Mouse (Mus musculus) erythroid progenitor cell, adult 5-6 weeks (primary cell): Measurements from ENCODE around the gene Tab1. TPM values are rescaled to one million over a fixed set of nuclear protein-coding genes. Genes with fewer than 3 reads are reported as not detected.
A peak's percentile ranks its signal among the peaks of the same experiment; 100 is the strongest.
"Not testable (repeated sequence)": the region's sequence is repeated elsewhere in the genome, so short reads cannot be mapped to it uniquely, and the experiment has no call there.

Experiments used
- ATAC-seq: replicated peaks from 2 replicates; pipeline ENCODE4 v1.8.0; 2016; ENCODE audit warnings: moderate number of reproducible peaks, mild to moderate bottlenecking, moderate TSS enrichment, inconsistent platforms; ENCODE audit not compliant: poor library complexity, low FRiP score, severe bottlenecking
- total RNA-seq, 2 experiments: library from RNA; stranded (forward) in 1 of 2; stranded (reverse) in 1 of 2; fragments of 150-400 nt in 1 of 2; fragments of 186-747, 209-891 nt in 1 of 2; gene quantifications; 2 replicates each; pipeline versions ENCODE4 v1.2.3 to v1.2.4; 2015 to 2017; ENCODE audit warnings: low replicate concordance in 2 of 2

The Tab1 gene
- total RNA-seq, 2 experiments from 2014 or later = 9.2 to 22.5 TPM

GRCm38 (mm10) chr15:80102495-80102894, 30.4 kb upstream of the Tab1 start:
- ATAC-seq = no peak

- ATAC-seq = no peak
Measured at GRCm38 (mm10) chr15:80105490-80106410, 27.2 kb upstream of the Tab1 start.

- ATAC-seq = no peak
Measured at GRCm38 (mm10) chr15:80107143-80107542, 25.8 kb upstream of the Tab1 start.

GRCm38 (mm10) chr15:80107575-80107974, 25.4 kb upstream of the Tab1 start:
- no peak for ATAC-seq

- ATAC-seq = no peak
Measured at GRCm38 (mm10) chr15:80111436-80111835, 21.5 kb upstream of the Tab1 start.

GRCm38 (mm10) chr15:80112499-80112898, 20.4 kb upstream of the Tab1 start:
- ATAC-seq = 0 out of 2 replicates have a peak, but pooled peaks have one; percentile 26

GRCm38 (mm10) chr15:80114414-80114813, 18.5 kb upstream of the Tab1 start:
- ATAC-seq = no peak

GRCm38 (mm10) chr15:80115256-80115655, 17.7 kb upstream of the Tab1 start:
- no peak for ATAC-seq

GRCm38 (mm10) chr15:80115866-80116794, 16.8 kb upstream of the Tab1 start:
- no peak for ATAC-seq

- ATAC-seq = no peak
Measured at GRCm38 (mm10) chr15:80117154-80117553, 15.8 kb upstream of the Tab1 start.

GRCm38 (mm10) chr15:80119076-80119475, 13.9 kb upstream of the Tab1 start:
- no peak for ATAC-seq

GRCm38 (mm10) chr15:80121721-80122325, 11.1 kb upstream of the Tab1 start:
- ATAC-seq = no peak

- not testable (repeated sequence) for ATAC-seq
Measured at GRCm38 (mm10) chr15:80122431-80122830, 10.5 kb upstream of the Tab1 start.

GRCm38 (mm10) chr15:80124651-80125050, 8.3 kb upstream of the Tab1 start:
- no peak for ATAC-seq

- ATAC-seq = no peak
Measured at GRCm38 (mm10) chr15:80127191-80127590, 5.7 kb upstream of the Tab1 start.

- ATAC-seq = no peak
Measured at GRCm38 (mm10) chr15:80129982-80130381, 2.9 kb upstream of the Tab1 start.

- ATAC-seq = peak; percentile 75
Measured at GRCm38 (mm10) chr15:80130689-80131088, 2.2 kb upstream of the Tab1 start.

GRCm38 (mm10) chr15:80131421-80131820, 1.5 kb upstream of the Tab1 start:
- no peak for ATAC-seq

- ATAC-seq = no peak
Measured at GRCm38 (mm10) chr15:80132452-80132851, 475 bp upstream of the Tab1 start.
